In genomic region chr5:103541542-103541941, GRCm38 (mm10) we compare ENCODE assay signal across 19 mouse cellular contexts.
DNase-seq lines count a peak whose midpoint lies in the region; ATAC-seq lines count a peak whose summit lies in the region.
"Had no signal": no experiment of that assay in that cellular context is flagged by ENCODE, and none has a peak within 500 bp of the region (broad histone marks: within the 10 kb centered on the region; RNA-seq: fewer than 3 reads in every experiment).

No protein-coding gene starts in this region.

- H3K4me1 ChIP-seq in limb, embryonic 10.5 days = no peaks in the 10 kb centered on the region
- H3K4me1 ChIP-seq: heart, embryonic 10.5 days; intestine, embryonic 15.5 days; kidney, embryonic 15.5 days; neural tube, embryonic 12.5 days had no signal

- WGBS in limb, embryonic 10.5 days = 93% methylated on average over 11 of the region's 11 CpGs

- DNase-seq in frontal cortex, postnatal 14 days (ENCODE audit: low spot score in 2 of 2) = no peak
- peak; percentile 69 for DNase-seq in left cerebral cortex, postnatal 4 days
- DNase-seq in left cerebral cortex, postnatal 14 days (ENCODE audit: low spot score in 2 of 2) = no peak
- DNase-seq in testis, postnatal 10 days (ENCODE audit: low spot score) = peak; percentile 32
- no peak for DNase-seq in testis, postnatal 14 days (ENCODE audit: low spot score)
- peak; percentile 13 for DNase-seq in limb, embryonic 10.5 days (ENCODE audit: low spot score)
- DNase-seq in thymus, postnatal 25 days = no peak
- DNase-seq: gastrocnemius, postnatal 25 days; heart, postnatal 36 days; layer of hippocampus, postnatal 36 days; lung, adult 2 months had no signal

- no peak overlapping the region for H3K27ac ChIP-seq in limb, embryonic 10.5 days
- H3K27ac ChIP-seq: heart, embryonic 10.5 days; intestine, embryonic 15.5 days; kidney, embryonic 15.5 days; macrophage; neural tube, embryonic 12.5 days had no signal

- 0 out of 2 replicates have a peak, but pooled peaks have one; percentile 56 for ATAC-seq in frontal cortex, adult (ENCODE audit: low TSS enrichment)
- ATAC-seq: CD4-positive, CD25-positive, alpha-beta regulatory T cell, adult 4 months; intestine, embryonic 15.5 days had no signal

- no peaks in the 10 kb centered on the region for H3K27me3 ChIP-seq in limb, embryonic 10.5 days (ENCODE audit: low read depth, poor library complexity, severe bottlenecking)
- H3K27me3 ChIP-seq: intestine, embryonic 15.5 days; kidney, embryonic 15.5 days; neural tube, embryonic 12.5 days had no signal

- no peaks in the 10 kb centered on the region for H3K9me3 ChIP-seq in limb, embryonic 10.5 days (replicated peaks)
- H3K9me3 ChIP-seq: heart, embryonic 10.5 days; intestine, embryonic 15.5 days; kidney, embryonic 15.5 days; neural tube, embryonic 12.5 days had no signal

- H3K4me3 ChIP-seq in limb, embryonic 10.5 days = no peak overlapping the region
- H3K4me3 ChIP-seq: heart, embryonic 10.5 days; intestine, embryonic 15.5 days; kidney, embryonic 15.5 days; neural tube, embryonic 12.5 days had no signal

- intact Hi-C loops in left cerebral cortex, postnatal 4 days (cut with DNase I) = loop anchor here (5.0 kb wide), 1 partner anchor 116 kb away; the partner anchor contains the start of gene 1700016H13Rik
- intact Hi-C loops in left cerebral cortex, postnatal 14 days (cut with DNase I) = no loop called here

- peaks cover 16% of the 10 kb centered on the region for H3K36me3 ChIP-seq in limb, embryonic 10.5 days
- H3K36me3 ChIP-seq: G1E; intestine, embryonic 15.5 days had no signal

Comparison
In these comparisons a context has a peak if more than half of its experiments do, and no peak if none do; other contexts are left out.
1. DNase-seq: peak in left cerebral cortex, postnatal 4 days (single experiment), testis, postnatal 10 days (single experiment) and limb, embryonic 10.5 days (single experiment); none in frontal cortex, postnatal 14 days (0 of 2), left cerebral cortex, postnatal 14 days (0 of 2), testis, postnatal 14 days (single experiment) and thymus, postnatal 25 days (single experiment).